Mouse (Mus musculus) gastrocnemius, postnatal 36 days (tissue): ENCODE measurements around the gene Impg2. TPM values are rescaled to one million over a fixed set of nuclear protein-coding genes. Genes with fewer than 3 reads are reported as not detected.

ENCODE experiments used
- DNase-seq, 2 experiments: peaks; one replicate each; pipeline ENCODE4 v3.0.0; 2022
- intact Hi-C: fragments of 180-260 bp; cut with DNase I; formaldehyde crosslinking; loops from one replicate; pipeline ENCODE4 v1.15.1; 2025
- long read RNA-seq, 2 experiments: library from polyadenylated mRNA; stranded (forward); transcript quantifications; one replicate each; pipeline ENCODE4 v2.0.0; 2021
- total RNA-seq, 2 experiments: library from RNA; stranded (reverse); gene quantifications; 2 replicates each; pipeline ENCODE4 v1.2.3; 2021

Gene Impg2
- under 1 TPM; 0.05 to 0.07 TPM for total RNA-seq
- long read RNA-seq, experiment 1 = 0 reads
- long read RNA-seq, experiment 2 = 0 reads

- intact Hi-C loops = no loop called here
- DNase-seq = no peak
Observed at GRCm38 (mm10) chr16:56204051-56204450, at the start of gene Impg2. Impg2 (plus strand) TSS chr16:56204313.

DNA sequence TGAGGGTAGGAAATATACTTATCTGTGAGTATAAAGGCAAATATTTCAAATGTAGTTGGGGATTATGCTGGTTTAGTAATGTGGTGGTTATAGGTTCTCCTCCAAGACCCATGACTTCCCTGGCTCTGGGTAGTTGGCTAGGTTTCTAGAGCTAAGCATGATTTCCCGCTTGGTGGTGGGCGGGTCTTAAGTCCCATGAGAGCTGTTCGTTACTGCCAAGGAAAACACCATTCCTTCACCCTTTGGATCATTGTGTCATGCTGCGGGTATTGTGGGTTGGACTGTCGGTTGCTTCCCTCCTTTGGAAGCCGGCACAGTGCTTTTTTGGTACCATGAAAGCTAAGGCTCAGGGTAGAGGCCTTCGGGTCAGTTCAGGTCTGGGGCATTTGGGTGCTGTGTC is 40.6 kb upstream of the Impg2 start:
- intact Hi-C loops = no loop called here
- DNase-seq = no peak

- DNase-seq = no peak
- intact Hi-C loops = no loop called here
Observed at GRCm38 (mm10) chr16:56170247-56170646, 33.9 kb upstream of the Impg2 start.

DNA sequence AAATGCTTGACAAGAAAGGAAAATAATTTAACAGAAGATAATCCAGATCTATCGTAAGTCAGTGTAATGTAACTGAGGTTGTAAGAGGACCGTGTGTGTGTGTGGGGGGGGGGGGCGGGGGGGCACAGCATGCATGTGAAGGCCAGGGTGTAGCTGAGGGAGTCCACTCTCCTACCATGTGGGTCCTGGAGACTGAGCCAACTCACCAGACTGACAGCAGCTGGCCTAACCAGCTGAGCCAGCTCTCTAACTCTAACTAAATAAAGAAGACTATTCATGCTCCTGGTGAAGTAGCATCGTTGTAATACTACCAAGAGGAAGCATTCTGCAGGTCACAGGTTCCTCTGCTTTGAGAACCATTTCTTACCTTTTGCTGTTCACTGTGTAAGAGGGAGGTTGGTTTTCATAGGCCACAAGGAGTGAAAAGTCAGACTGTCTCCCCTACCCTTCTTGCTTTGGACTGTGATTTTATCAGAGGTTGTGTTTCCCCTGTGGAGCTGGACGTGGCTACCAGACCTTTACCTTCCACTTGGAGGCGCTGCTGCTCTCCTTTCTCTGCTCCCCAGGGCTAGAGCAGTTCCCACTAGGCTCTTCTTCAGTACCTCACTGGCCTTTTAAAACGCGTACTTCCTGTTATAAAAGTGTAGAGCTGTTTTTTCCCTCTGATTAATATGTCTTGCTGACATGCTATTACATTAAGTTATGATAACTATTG is 28.1 kb upstream of the Impg2 start:
- no peak for DNase-seq

DNA sequence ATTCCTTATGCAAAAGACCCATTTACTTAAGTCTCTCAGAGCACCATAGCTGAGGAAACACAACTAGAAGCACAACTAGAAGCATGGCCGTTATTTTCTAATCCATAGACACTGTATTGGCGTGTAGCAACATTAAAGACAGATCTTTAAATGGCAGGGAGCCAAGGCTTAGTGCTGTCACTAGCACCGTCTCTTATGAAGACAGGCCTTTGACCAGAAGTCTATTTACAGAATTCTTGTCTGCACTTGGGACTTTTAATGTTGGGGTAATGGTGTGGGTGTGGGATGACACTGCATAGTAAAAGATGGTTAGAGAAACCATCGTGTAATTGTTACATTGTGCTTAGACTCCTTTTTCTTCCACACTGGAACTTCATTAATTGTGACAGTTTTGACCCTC is 17.2 kb upstream of the Impg2 start:
- intact Hi-C loops = loop anchor here (10.0 kb wide), 1 partner anchor 498 kb away; no protein-coding TSS in a partner anchor
- DNase-seq = no peak

More for the DNA sequence above, 28.1 kb upstream of the Impg2 start:
- intact Hi-C loops = no loop called here

DNA sequence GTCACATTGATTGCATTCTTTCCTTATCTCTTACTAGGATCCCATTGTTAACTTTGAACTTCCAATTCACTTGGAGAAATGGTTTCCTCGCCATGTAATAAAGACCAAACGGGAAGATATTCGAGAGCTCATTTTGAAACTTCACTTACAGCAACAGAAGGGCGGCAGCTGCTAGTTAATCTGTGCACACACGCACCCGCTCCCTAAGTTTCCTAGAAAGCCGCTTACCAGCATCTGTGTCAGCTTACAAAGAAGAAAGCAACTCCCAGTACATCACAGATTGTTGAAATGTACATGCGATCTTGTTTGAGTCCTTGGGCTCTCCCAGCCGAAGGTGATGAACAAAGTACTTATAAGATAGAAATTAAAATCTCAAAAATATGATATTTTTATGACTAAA is 15.9 kb upstream of the Impg2 start:
- no peak for DNase-seq
- intact Hi-C loops = loop anchor here (10.0 kb wide), 1 partner anchor 497 kb away; no protein-coding TSS in a partner anchor

- DNase-seq = no peak
- intact Hi-C loops = no loop called here
Observed at GRCm38 (mm10) chr16:56212740-56213139, 8.6 kb downstream of the Impg2 start.

DNA sequence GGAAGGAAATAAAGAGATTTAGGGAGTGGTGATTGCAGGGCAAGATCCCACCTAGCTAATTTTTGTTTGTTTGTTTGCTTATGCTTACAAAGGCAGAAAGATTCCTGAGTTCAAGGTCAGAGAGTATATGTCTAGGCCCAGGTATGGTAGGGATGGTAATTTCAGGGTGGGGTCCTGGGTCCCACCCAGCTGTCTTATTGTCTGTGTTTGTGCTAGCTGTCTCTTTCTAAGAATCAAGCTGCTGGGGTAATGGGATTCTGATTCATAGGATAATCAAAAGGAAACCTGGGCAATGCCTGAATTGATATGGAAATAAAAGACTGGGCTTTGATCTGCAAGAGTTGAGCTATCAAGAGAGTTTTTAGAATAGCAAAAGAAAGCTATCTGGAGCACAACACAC is 23.6 kb downstream of the Impg2 start:
- intact Hi-C loops = no loop called here
- no peak for DNase-seq

DNA sequence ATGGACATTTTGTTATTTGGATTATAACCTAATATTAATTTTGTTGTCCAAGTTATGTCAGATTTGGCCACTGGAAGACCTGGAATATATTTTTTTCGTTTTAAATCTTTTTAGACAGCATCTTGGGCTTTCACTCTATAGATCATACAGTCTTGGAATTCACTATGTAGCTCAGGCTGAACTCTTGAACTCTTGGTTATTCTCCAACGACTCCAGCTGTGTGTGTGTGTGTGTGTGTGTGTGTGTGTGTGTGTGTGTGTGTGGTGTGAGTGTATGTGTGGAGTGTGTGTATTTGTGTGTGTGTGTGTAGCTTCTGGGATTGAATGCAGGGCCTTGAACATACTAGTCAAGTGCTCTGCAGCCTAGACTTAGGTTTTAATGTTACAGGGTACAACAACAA is 25.3 kb downstream of the Impg2 start:
- no peak for DNase-seq

DNA sequence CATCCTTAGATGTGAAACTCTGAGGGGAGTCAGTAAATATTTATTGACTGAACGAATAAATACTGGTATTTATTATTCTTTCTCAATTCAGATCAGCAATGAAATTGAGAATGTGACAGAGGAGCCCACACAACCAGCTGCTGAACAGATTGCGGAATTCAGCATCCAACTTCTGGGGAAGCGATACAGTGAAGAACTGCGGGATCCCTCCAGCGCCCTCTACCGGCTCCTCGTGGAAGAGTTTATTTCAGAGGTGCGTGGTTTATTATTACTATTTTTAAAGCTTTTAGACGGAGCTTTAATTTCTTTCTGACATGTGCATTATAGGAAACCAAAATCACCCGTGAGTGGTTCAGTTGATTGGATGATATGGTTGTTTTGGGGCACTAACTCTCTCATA is 27.2 kb downstream of the Impg2 start:
- DNase-seq = no peak
- intact Hi-C loops = no loop called here

More for the DNA sequence above, 25.3 kb downstream of the Impg2 start:
- intact Hi-C loops = no loop called here

- intact Hi-C loops = no loop called here
- DNase-seq = peak; percentile 26 to 41
Observed at GRCm38 (mm10) chr16:56232736-56233135, 28.6 kb downstream of the Impg2 start.

- intact Hi-C loops = no loop called here
- no peak for DNase-seq
Observed at GRCm38 (mm10) chr16:56246031-56246430, 41.9 kb downstream of the Impg2 start.

DNA sequence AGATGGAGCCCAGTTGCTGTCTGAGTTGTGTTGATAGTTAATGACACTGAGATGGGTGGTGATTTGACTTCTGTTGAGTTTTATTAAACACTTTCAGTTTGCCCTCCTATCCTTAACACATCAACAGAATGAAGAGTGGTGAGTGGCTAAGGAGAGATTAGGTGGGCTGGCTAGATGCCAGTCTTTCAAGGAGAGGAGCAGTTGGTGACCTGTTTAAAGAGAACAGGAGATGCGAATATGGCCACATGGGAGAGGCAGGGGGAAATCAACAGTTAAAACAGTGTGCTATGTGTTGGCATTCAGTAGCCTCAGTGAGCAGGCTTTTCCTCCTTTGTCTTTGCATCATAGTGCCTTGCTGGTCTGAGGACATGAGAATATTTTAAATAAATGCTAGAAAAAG is 69.8 kb downstream of the Impg2 start:
- intact Hi-C loops = no loop called here
- DNase-seq = no peak

- intact Hi-C loops = no loop called here
- no peak for DNase-seq
Observed at GRCm38 (mm10) chr16:56279060-56279459, 74.9 kb downstream of the Impg2 start.

- intact Hi-C loops = no loop called here
- no peak for DNase-seq
Observed at GRCm38 (mm10) chr16:56279752-56280151, 75.6 kb downstream of the Impg2 start.

DNA sequence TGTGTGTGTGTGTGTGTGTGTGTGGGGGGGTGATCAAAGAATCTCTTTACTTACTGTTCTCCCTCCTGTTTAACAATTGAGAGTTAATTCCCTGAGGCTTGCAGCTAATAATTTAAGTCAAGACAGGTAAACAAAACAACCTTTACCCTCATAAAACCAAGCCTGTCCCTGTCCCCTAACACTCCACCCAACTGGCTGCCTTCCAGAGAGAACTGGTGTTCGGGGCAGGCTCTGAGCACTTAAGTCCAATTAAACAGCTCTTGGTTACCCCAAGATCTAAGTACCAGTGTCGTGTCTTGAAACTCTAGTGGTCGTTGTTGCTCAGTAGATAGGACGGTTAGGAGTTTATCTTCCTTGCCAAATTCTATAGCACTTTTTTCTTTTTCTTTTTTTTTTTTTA is 77.2 kb downstream of the Impg2 start:
- no peak for DNase-seq
- intact Hi-C loops = no loop called here

DNA sequence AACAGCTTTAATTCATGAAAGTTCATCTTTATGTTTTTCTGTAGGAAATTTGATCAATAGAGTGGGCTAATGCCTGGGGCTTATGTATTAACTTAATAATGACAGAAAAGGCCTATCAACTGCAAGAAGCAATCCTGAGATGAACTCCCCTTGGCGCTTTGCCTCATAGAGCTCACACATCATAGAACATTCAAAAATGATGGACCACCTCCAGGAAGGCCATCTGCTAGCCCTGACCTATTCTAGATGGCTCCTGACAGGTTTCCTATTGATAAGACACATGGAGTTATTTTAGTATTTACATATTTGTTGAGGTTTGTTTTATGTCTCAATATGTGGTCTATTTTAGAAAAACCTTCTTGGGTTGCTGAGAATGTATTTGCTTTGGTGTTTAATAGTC is 79.2 kb downstream of the Impg2 start:
- intact Hi-C loops = no loop called here
- DNase-seq = no peak

GRCm38 (mm10) chr16:56283873-56284272 is 79.8 kb downstream of the Impg2 start:
- no peak for DNase-seq
- intact Hi-C loops = no loop called here

DNA sequence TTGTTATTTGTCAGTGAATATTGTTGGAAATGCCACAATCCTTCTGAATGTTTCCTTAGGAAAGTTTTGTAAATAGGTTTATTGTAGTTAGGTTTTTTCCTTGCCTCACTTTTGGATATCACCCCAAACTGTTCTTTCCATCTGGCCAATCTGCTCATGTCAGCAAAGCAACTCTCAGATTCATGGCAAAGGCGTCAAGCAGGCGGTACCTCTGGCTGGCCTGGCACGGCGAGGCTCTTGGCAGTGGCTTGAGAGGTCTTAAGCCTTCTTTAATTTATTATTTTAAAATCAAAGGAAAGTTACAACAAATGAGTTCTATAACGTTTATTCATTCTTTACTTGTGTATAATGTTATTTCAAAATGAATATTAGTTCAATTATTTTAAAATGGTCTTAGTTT is 82.0 kb downstream of the Impg2 start:
- no peak for DNase-seq
- intact Hi-C loops = no loop called here

DNA sequence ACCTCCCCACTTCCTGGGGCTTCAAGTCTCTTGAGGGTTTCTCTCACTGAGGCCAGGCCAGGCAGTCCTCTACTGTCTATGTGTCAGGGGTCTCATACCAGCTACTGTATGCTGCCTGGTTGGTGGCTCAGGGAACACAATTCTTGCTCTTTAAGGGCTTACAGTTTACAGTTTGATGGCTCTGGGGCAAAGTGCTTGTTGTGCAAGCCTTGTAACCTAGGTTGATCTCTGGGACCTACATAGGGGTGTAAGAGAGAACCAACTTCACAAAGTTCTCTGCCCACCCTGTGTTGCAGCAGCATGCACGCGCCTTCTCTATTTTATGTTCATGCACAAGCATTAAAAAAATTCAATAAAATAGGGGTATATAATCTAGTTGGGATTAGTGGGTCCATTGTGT is 82.9 kb downstream of the Impg2 start:
- intact Hi-C loops = no loop called here
- no peak for DNase-seq

DNA sequence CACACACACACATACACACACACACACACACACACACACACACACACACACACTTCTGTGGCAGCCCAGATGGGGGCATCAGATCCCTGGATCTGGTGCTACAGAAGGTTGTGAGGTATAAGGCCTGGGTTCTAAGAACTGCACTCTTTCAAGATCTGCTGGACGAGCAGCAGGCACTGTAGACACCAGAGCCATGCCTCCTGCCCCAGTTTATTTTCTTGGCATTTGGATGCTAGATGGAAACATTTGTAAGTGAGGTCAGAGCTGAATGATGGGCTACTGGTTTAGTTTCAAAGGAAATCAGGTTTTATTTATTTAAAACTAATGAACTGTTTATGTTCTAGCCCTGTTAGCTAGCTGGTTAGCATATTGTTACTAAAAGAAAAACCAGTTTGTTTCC is 90.8 kb downstream of the Impg2 start:
- intact Hi-C loops = no loop called here
- no peak for DNase-seq

DNA sequence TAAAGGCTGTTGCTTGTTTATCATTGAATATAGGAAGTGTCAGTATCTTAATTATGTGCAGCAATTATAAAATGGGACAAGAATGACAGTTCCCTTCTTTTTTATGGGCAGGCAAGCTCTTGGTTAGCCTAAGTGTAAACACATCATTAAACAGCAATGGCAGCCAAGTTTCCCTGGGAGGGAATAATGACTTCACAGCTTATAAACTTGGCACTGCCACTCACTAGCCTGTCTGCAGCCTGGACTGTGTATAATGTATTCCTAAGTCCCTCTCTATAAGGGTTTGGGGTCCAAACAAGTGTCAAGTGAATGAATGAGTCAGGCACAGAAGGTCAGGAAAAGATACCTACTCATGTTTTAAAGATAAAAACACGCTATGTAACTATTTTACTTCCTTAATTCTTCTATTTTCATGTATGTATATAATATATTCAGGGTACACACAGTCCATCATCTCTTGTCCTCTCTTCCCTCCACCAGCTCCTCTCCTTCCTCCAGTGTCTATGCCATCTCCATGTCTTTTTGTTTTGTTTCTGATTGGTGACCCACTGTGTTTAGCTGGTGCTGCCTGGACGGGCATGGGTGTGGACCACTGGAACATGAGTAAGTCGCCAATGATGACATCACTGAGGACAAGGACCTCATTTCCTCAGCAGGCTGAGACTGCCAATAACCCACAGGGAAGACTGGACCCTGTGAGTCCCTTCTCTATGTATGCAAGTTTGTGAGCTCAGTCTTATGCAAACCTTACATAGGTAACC is 92.0 kb downstream of the Impg2 start:
- intact Hi-C loops = no loop called here
- DNase-seq = no peak
